Mouse (Mus musculus): ENCODE results near the gene Nt5dc3. TPM values are rescaled to one million over a fixed set of nuclear protein-coding genes. Genes with fewer than 3 reads are reported as not detected.

Gene Nt5dc3
- polyA plus RNA-seq, 1 experiment = 15.5 TPM

GRCm38 (mm10) chr10:86824093-86824492 lies 45.3 kb downstream of the Nt5dc3 start:
- H3K36me3 ChIP-seq (ENCODE audit: control insufficient read depth, insufficient read depth) = peaks cover 13% of the 10 kb centered on the region

GRCm38 (mm10) chr10:86824871-86825270 lies 46.1 kb downstream of the Nt5dc3 start:
- Histone ChIP-seq H3K36me3 (ENCODE audit: control insufficient read depth, insufficient read depth) (peaks cover 13% of the 10 kb centered on the region), H3K4me3 (no peak overlapping the region), H3K27me3 (ENCODE audit: control insufficient read depth, insufficient read depth, insufficient read length) (no peaks in the 10 kb centered on the region), H3K4me2 (ENCODE audit: low read depth) (no peak overlapping the region), H3K79me2 (ENCODE audit: control insufficient read depth, insufficient read depth) (no peaks in the 10 kb centered on the region), H3ac (ENCODE audit: control insufficient read depth, insufficient read length) (no peak overlapping the region)
- TF ChIP-seq MYOD1 (IDR thresholded peaks at IDR 0.05; ENCODE audit: control insufficient read depth in 1 of 3, insufficient read length in 2 of 3, low read depth in 2 of 3) = no peak
- TF ChIP-seq REST (IDR thresholded peaks at IDR 0.05; ENCODE audit: insufficient read depth, insufficient read length) = no peak
- no peak for TF ChIP-seq TCF3 (IDR thresholded peaks at IDR 0.05; ENCODE audit: insufficient read length, low read depth)
- no peak for TF ChIP-seq MYOG (IDR thresholded peaks at IDR 0.05; ENCODE audit: control insufficient read depth in 1 of 3, insufficient read depth in 1 of 3, insufficient read length in 2 of 3, low read depth in 2 of 3)
- no peak for TF ChIP-seq USF1 (IDR thresholded peaks at IDR 0.05; ENCODE audit: low read depth)
- no peak for TF ChIP-seq CEBPB (IDR thresholded peaks at IDR 0.05; ENCODE audit: insufficient read depth, poor library complexity, severe bottlenecking)
- no peak for TF ChIP-seq E2F4 (IDR thresholded peaks at IDR 0.05; ENCODE audit: insufficient read depth)
- TF ChIP-seq POLR2AphosphoS2 (IDR thresholded peaks at IDR 0.05; ENCODE audit: insufficient read length, low read depth) = no peak
- TF ChIP-seq TCF12 (IDR thresholded peaks at IDR 0.05; ENCODE audit: insufficient read depth, poor library complexity, severe bottlenecking) = no peak

More at GRCm38 (mm10) chr10:86824093-86824492, 45.3 kb downstream of the Nt5dc3 start:
- Histone ChIP-seq H3K79me2 (ENCODE audit: control insufficient read depth, insufficient read depth) (no peaks in the 10 kb centered on the region), H3K4me3 (no peak overlapping the region), H3K27me3 (ENCODE audit: control insufficient read depth, insufficient read depth, insufficient read length) (no peaks in the 10 kb centered on the region), H3K4me2 (ENCODE audit: low read depth) (no peak overlapping the region), H3ac (ENCODE audit: control insufficient read depth, insufficient read length) (no peak overlapping the region)
- TF ChIP-seq POLR2AphosphoS2 (IDR thresholded peaks at IDR 0.05; ENCODE audit: insufficient read length, low read depth) = no peak
- TF ChIP-seq MAX (IDR thresholded peaks at IDR 0.05; ENCODE audit: low read depth) = no peak
- no peak for TF ChIP-seq MYOD1 (IDR thresholded peaks at IDR 0.05; ENCODE audit: control insufficient read depth in 1 of 3, insufficient read length in 2 of 3, low read depth in 2 of 3)
- no peak for TF ChIP-seq E2F4 (IDR thresholded peaks at IDR 0.05; ENCODE audit: insufficient read depth)
- no peak for TF ChIP-seq TCF12 (IDR thresholded peaks at IDR 0.05; ENCODE audit: insufficient read depth, poor library complexity, severe bottlenecking)
- TF ChIP-seq USF1 (IDR thresholded peaks at IDR 0.05; ENCODE audit: low read depth) = no peak
- TF ChIP-seq TCF3 (IDR thresholded peaks at IDR 0.05; ENCODE audit: insufficient read length, low read depth) = no peak
- TF ChIP-seq SRF (IDR thresholded peaks at IDR 0.05; ENCODE audit: control insufficient read depth, insufficient read length, low read depth) = no peak
- no peak for TF ChIP-seq MYOG (IDR thresholded peaks at IDR 0.05; ENCODE audit: control insufficient read depth in 1 of 3, insufficient read depth in 1 of 3, insufficient read length in 2 of 3, low read depth in 2 of 3)
- no peak for TF ChIP-seq REST (IDR thresholded peaks at IDR 0.05; ENCODE audit: insufficient read depth, insufficient read length)
- no peak for TF ChIP-seq POLR2A (IDR thresholded peaks at IDR 0.05; ENCODE audit: insufficient read length, low read depth)
- TF ChIP-seq CEBPB (IDR thresholded peaks at IDR 0.05; ENCODE audit: insufficient read depth, poor library complexity, severe bottlenecking) = no peak

GRCm38 (mm10) chr10:86825871-86826522 lies 47.2 kb downstream of the Nt5dc3 start:
- Histone ChIP-seq H3K27me3 (ENCODE audit: control insufficient read depth, insufficient read depth, insufficient read length) (no peaks in the 10 kb centered on the region), H3K79me2 (ENCODE audit: control insufficient read depth, insufficient read depth) (no peaks in the 10 kb centered on the region), H3K4me3 (no peak overlapping the region), H3ac (ENCODE audit: control insufficient read depth, insufficient read length) (no peak overlapping the region), H3K4me2 (ENCODE audit: low read depth) (no peak overlapping the region), H3K36me3 (ENCODE audit: control insufficient read depth, insufficient read depth) (peaks cover 13% of the 10 kb centered on the region)
- no peak for TF ChIP-seq MAX (IDR thresholded peaks at IDR 0.05; ENCODE audit: low read depth)
- TF ChIP-seq CEBPB (IDR thresholded peaks at IDR 0.05; ENCODE audit: insufficient read depth, poor library complexity, severe bottlenecking) = no peak
- TF ChIP-seq MYOD1 (IDR thresholded peaks at IDR 0.05; ENCODE audit: control insufficient read depth in 1 of 3, insufficient read length in 2 of 3, low read depth in 2 of 3) = peak in 1 of 3 experiments; percentile 14
- no peak for TF ChIP-seq MYOG (IDR thresholded peaks at IDR 0.05; ENCODE audit: control insufficient read depth in 1 of 3, insufficient read depth in 1 of 3, insufficient read length in 2 of 3, low read depth in 2 of 3)
- TF ChIP-seq POLR2AphosphoS2 (IDR thresholded peaks at IDR 0.05; ENCODE audit: insufficient read length, low read depth) = no peak

GRCm38 (mm10) chr10:86826929-86827328 lies 48.1 kb downstream of the Nt5dc3 start:
- H3ac ChIP-seq (ENCODE audit: control insufficient read depth, insufficient read length) = no peak overlapping the region
- H3K4me3 ChIP-seq = no peak overlapping the region
- peaks cover 17% of the 10 kb centered on the region for H3K36me3 ChIP-seq (ENCODE audit: control insufficient read depth, insufficient read depth)
- no peaks in the 10 kb centered on the region for H3K79me2 ChIP-seq (ENCODE audit: control insufficient read depth, insufficient read depth)
- no peaks in the 10 kb centered on the region for H3K27me3 ChIP-seq (ENCODE audit: control insufficient read depth, insufficient read depth, insufficient read length)
- no peak overlapping the region for H3K4me2 ChIP-seq (ENCODE audit: low read depth)
- no peak for TF ChIP-seq MYOG (IDR thresholded peaks at IDR 0.05; ENCODE audit: control insufficient read depth in 1 of 3, insufficient read depth in 1 of 3, insufficient read length in 2 of 3, low read depth in 2 of 3)
- TF ChIP-seq E2F4 (IDR thresholded peaks at IDR 0.05; ENCODE audit: insufficient read depth) = no peak
- no peak for TF ChIP-seq POLR2AphosphoS2 (IDR thresholded peaks at IDR 0.05; ENCODE audit: insufficient read length, low read depth)
- TF ChIP-seq MYOD1 (IDR thresholded peaks at IDR 0.05; ENCODE audit: control insufficient read depth in 1 of 3, insufficient read length in 2 of 3, low read depth in 2 of 3) = no peak
- TF ChIP-seq CEBPB (IDR thresholded peaks at IDR 0.05; ENCODE audit: insufficient read depth, poor library complexity, severe bottlenecking) = no peak
- TF ChIP-seq MAX (IDR thresholded peaks at IDR 0.05; ENCODE audit: low read depth) = no peak
- TF ChIP-seq SRF (IDR thresholded peaks at IDR 0.05; ENCODE audit: control insufficient read depth, insufficient read length, low read depth) = no peak
- no peak for TF ChIP-seq TCF3 (IDR thresholded peaks at IDR 0.05; ENCODE audit: insufficient read length, low read depth)
- TF ChIP-seq POLR2A (IDR thresholded peaks at IDR 0.05; ENCODE audit: insufficient read length, low read depth) = no peak
- TF ChIP-seq REST (IDR thresholded peaks at IDR 0.05; ENCODE audit: insufficient read depth, insufficient read length) = no peak
- no peak for TF ChIP-seq TCF12 (IDR thresholded peaks at IDR 0.05; ENCODE audit: insufficient read depth, poor library complexity, severe bottlenecking)
- TF ChIP-seq USF1 (IDR thresholded peaks at IDR 0.05; ENCODE audit: low read depth) = no peak
